Mouse (Mus musculus) layer of hippocampus, adult 9-10 months (tissue): Measurements from ENCODE around the gene Plscr1.

ENCODE experiments used
- DNase-seq: peaks from one replicate; pipeline ENCODE4 v3.0.0; 2022; ENCODE audit warnings: low spot score

Gene Plscr1

DNA sequence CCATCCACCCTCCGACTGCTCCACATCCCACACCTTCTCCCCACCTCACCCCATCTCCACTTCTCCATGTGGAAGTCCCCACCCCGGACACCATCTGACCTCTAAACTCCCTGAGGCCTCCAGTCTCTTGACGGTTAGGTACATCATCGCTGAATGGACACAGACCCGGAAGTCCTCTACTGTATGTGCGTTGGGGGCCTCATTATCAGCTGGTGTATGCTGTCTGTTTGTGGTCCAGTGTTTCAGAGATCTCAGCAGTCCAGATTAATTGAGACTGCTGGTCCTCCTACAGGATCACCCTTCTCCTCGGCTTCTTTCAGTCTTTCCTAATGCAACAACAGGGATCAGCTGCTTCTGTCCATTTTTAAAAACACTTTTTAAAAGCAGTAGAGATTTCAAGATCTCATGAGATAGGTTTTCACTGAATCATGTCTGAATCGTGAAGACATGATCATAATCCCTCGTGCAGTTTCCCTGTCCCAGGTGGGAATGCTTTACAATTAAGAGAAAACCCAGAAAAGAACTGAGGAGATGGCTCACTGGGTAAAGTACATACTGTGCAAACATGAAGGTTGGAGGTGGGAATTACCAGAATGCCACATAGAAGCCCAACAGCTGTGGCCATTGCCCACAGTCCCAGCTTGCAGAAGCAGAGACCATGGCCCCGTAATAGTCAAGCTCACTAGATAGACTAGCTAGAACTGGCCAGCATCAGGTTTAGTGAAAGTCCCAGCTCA, 4.2 kb downstream of the Plscr1 start:
- no peak for DNase-seq

DNA sequence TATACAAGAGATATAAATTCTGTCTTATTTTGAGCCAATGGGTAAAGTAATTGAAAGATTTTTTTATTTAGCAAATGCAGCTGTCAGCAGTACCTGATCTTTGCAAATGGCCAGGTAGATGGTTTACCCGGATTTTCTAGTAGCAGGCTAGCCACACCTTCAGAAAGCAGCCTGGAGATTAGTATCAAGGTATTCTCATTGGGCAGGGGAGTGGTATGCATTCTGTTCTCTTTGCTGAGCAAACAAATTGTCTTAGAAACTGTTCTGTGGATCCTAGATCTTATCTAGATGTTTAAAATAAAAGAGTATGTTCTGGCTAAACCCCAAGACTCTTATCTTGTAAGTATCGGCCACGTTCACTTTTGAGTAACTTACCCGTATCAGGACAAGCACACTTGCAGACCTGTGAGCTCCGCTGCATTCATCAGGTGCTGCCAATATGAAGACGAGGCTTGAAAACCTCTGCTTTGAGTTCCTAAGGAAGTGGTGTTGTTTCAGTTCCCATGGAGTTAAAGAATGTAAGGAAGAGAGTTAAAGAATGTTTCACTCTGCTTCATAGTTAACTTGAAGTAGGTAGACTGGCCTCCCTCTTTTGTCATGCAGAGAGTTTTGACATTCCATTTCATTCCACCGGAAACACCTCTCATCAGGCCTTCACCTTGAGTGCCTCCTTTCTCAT, 11.1 kb downstream of the Plscr1 start:
- DNase-seq: no peak

DNA sequence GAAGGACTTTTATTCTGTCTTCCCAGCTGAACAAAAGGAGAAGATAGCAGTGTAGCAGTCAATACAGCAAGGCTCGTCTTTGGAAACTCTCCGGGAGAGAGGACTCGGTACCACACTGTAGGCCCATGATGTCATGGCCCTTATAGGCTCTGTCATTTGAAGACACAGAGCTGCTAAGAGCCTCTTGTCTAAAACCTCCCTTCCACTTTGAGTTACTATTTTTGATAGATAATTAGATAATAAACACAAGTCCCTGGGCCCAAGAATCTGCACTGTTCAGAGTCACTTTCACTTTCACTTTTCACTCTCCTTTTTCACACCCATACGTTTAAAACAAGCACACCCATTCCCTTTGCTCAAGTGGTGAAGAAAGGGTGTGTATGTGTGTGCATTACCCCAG, 16.2 kb downstream of the Plscr1 start:
- DNase-seq: no peak

DNA sequence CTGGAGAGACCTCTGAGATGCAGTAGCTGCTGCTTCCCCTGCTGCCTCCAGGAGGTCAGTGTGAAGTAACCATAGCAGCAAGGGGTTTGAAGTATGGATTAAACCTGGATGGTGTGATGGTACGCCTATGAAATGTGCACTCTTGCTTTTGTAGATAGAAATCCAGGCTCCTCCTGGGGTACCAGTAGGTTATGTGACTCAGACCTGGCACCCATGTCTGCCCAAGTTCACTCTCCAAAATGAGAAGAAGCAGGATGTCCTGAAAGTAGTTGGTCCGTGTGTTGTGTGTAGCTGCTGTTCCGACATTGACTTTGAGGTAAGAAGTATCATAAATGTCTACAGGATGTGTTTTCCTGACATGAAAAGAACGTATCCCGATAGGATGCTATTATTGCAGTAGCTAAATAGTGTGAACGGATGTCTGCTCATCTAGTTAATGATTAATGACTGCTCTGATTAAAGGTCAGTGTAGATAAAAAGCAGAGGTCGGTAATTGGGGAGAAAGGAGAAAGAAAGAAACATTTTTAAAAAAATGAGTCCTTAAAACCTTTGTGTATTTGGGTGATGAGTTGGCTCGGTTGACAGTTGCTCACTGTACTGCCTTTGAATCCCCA, 17.1 kb downstream of the Plscr1 start:
- DNase-seq: no peak

DNA sequence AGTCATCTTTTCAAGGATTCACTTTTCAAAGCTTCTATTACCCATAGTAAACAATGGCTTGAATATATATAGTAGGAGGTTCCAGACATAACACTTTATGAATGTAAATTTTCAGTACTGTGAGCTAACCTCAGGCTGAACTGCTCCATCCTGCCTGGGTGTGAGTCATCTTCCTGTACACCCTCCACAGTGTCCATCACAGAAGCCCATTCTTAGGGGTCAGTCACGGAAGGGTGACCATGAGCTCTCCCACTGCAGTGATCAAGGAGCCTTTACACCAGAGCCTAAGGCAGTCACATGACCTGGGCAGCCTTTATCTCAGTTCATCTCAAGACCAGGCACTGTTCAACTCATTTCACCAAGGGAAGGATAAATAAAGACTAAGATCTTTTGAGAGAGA, 18.2 kb downstream of the Plscr1 start:
- no peak for DNase-seq

DNA sequence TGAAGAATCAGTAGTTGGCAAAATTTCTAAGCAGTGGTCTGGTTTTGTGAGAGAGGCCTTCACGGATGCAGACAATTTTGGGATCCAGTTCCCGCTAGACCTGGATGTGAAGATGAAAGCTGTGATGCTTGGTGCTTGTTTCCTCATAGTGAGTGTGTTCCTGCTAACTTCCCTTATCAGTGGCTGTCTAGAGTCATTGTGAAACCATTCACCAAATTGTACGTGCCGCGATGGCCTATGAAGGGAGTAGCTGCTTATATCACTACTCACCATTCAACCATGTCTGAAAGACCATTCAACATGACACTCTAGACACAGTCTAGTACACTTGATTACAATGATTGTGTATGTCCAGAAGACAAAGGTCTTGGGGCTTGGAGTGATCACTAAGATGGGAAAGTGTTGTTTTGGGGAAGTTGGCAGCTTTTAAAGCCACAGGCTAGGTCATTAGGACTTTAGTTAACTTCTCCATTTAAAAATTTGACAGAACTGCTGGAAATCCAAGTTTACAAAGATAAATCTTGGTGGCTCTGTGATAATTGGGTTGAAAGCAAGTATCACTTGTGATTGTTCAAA, 20.4 kb downstream of the Plscr1 start:
- no peak for DNase-seq

DNA sequence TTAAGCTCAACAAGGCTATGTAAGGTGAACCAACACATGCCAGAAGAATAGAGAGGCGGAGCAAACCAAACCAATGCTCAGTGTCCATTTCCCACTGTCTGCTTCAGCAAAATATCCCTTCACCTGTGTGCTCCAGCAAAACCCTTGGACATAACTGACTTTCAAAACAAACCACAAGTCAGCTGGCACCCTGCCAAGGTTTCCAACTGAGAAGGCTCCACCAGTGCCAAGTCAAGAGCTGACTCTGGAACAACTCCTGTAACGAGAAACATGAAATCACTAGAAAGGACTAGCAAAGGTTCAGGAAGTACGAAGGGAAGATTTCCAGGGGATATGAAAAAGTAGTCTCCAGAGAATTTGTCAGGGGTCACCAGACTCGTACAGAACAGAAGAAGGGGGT, 21.4 kb downstream of the Plscr1 start:
- no peak for DNase-seq

DNA sequence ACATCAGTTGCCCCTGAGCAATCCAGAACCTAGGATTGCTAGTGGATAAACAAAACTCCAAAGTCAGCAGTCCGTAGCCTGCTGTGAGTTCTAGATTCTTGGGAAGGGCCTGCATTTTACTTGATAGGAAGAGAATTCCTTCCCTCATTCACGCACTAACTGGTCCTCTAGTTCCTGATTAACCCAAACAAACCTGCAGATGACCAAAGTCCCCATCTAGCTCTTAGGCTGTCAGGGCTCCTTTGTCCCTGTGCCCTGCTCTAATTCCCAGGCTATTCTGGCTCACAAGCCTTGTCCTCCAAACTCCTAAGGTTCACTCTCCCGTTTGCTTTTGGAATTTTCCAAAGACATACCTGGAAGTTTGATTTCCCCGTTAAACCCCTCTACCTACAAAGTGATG, 23.1 kb downstream of the Plscr1 start:
- no peak for DNase-seq

DNA sequence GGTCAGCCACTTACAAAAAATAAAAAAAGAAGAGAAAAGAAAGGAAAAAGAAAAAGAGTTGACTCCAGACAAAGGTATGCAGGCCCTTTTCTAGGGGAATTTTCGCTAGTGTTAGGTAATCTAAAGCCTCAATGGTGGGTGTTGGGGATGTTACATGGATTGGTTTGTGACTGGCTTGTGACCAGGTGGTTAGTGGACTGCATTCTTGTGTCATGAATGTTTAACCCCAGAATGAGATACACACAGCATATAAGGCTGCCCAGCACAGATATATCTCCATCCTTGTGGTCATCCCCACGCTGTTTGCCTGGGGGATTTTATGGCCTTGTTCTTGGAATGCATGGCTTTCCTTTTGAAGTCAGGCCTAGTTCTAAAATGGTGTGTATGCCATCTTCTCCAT, 23.7 kb downstream of the Plscr1 start:
- no peak for DNase-seq

DNA sequence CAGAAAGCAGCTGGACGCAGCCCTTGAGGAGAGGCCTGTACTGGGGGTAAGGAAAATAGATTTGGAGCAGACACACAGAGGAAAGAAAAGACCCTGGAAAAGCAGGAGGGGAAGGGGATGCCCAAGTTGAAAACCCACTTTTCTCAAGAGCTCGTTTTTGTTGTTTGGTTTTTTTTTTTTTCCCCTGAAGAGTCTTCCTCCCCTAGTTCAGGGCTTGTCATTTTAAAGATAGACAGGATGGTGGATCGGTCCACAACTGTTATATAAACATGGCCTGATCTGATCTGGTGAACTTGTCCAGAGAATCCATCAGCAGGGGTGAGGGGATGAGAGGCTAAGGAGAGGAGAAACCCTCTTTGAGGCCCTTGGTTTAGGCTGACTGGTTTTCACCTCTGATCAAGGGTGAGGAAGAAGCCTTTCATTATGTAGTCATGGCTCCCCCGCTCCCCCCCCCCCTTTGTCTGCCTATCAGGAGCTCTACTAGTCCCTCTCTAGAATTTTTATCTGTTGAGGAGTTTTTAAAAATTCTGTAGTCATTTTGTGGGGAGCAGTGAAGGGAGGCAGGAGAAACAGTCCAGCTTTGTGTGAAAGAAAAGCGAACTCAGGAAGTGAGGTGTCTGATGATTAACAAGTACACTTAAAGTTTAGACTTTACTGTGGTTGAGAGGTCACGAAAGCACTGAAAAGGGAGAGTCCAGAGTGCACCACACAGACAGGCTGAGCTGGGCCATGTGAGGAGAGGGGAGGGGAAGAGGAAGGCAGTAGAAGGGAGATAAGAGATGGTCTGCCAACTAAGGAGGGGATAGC, 24.6 kb downstream of the Plscr1 start:
- no peak for DNase-seq

DNA sequence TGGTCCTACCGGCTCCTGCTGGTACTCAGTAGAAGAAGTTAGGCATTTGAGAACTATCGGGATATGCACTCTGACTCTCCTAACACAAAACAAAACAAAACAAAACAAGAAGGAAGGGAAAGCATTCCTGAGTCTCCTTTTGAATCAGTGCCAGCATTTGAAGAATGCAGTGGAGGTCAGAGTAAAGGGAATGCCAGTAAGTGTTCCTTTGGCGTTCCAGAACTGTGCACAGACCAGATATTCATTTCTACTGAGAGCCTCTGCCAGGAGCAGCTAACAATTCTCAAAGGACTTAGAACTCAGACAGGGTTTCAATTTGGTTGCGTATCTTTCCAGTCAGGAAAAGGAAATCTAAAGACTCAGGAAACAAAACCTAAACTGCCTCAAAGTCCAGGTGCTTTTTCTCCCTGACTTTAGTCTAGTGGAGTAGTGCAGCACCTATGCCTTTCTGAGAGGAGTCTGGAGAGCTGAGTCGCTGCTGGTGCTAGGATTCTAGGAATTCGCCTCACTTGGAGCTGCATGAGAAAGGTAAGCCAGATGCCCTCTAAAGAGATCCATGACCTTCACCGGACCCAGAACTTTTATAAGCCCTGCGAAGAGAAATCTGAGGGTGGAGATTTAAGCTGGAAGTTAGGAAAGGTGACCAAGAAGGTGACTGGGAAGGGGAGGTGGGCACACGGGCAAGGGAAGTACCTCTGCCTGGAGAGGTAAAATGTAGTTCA, 26.1 kb downstream of the Plscr1 start, which contains the start of gene Plscr2:
Gene Plscr2 (plus strand): TSS at position 117 of the 722 bp plus-strand sequence.
- DNase-seq: no peak

DNA sequence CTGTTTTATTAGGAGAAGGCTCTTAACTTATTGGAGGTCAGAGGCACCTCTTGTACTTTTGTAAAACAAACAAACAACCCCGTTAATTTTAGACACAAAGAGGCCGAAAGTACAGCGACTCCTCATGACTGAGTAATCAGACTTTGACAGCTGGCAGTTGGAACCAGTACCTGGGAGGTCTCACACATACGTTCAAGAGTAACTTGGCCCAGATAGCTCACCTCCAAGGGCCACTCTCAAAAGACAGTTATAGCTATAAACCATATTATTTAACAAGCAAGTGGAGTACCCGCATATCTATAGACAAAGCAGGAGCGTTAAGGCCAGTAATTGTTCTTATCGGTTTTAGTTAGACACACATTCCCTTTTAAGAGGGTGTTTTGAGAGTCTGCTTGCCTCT, 26.8 kb downstream of the Plscr1 start:
- no peak for DNase-seq

DNA sequence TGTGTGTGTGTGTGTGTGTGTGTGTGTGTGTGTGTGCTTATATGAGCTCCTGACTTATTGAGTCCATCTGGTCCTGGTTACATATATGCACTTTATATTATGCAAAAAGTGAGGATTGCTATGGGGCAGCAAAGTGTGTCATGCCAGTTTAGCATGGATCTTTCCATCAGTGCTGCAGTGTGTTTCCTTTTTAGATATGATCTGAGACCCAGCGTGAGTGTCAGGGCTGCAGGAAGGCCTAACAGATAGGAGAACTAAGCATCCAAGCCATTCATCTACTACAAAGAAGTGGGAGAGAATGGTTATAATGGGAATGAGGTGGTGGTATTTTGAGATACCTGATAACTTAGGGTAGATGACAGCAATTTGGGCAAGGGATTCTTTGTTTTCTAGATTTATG, 30.5 kb downstream of the Plscr1 start:
- DNase-seq: no peak

DNA sequence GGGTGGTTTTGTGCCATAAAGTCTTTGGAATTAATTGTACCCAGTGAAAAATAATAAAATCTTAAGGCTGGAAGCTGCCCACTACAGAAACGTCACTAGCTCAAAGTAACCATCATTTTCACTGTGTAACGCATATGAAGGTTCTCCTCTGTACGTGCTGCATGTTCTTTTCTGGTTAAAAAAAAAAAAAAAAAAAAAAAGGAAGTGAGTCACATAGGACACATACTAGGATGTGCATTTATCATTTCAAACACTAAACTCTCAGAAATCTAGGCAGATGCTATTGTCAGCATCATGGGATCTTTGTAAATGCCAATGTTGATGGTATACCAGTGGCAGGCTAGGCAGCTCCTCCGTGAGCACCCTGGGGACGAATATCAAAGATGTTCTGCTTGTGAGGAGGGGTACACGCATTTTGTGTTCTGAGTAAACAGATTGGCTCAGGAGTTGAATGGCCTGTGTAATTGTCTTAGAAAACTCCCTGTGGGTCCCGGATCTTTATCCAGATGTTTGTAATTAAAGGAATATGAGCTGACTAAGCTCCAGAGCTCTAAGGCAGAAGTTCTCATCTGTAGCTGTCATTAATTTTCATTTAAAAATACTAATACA, 33.1 kb downstream of the Plscr1 start:
- DNase-seq: no peak

DNA sequence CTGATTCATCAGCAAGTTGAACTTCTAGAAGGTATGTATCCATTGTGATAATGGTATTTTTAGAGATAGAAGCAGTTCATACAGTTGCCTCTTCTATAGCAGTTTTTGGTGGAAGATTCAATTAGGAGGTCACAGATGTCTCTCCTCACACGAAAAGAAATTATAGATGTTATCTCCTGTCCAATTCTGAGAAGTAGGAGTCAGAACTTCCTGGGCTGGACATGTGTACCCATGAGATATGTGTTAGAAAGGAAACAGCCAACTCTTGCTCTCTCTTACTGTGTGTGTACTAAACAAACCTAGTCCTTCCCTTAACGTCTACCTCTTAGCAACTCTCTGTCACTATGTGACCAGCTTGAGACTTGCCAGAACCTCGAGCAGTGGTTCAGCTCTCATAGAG, 40.1 kb downstream of the Plscr1 start:
- no peak for DNase-seq

DNA sequence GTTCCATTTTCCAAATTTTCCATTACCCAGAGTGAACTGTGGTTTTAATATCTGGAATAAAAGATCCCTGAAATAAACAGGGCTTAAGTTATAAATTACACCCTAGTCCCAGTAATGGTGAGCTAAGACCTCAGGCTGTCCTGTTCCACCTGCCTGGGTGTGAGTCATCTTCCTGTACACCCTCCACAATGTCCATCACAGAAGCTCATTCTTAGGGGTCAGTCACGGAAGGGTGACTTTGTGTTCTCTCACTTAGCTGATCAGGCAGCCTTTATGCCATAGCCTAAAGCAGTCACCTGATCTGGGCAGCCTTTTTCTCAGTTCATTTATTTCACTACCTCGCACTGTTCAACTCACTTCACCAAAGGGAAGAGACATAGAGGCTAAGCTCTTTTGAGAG, 42.6 kb downstream of the Plscr1 start:
- no peak for DNase-seq

DNA sequence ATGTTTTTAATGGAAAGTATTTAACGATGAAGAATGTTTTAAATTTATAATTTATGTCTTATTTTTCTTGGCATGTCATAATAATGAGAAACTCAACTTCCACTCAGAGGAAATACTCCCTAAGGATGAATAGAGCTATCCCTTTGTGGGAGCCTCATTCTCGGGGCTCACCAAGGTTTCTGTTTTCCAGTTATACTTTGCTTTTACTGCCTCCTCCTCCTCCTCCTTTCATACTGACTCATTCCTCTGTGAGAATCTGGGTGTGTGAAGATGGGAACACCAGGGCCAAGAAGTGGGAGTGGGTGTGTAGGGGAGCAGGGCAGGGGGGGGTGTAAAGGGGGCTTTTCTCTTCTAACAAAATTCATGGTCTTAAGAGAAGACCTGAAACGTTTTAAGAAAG, 43.4 kb downstream of the Plscr1 start:
- no peak for DNase-seq

DNA sequence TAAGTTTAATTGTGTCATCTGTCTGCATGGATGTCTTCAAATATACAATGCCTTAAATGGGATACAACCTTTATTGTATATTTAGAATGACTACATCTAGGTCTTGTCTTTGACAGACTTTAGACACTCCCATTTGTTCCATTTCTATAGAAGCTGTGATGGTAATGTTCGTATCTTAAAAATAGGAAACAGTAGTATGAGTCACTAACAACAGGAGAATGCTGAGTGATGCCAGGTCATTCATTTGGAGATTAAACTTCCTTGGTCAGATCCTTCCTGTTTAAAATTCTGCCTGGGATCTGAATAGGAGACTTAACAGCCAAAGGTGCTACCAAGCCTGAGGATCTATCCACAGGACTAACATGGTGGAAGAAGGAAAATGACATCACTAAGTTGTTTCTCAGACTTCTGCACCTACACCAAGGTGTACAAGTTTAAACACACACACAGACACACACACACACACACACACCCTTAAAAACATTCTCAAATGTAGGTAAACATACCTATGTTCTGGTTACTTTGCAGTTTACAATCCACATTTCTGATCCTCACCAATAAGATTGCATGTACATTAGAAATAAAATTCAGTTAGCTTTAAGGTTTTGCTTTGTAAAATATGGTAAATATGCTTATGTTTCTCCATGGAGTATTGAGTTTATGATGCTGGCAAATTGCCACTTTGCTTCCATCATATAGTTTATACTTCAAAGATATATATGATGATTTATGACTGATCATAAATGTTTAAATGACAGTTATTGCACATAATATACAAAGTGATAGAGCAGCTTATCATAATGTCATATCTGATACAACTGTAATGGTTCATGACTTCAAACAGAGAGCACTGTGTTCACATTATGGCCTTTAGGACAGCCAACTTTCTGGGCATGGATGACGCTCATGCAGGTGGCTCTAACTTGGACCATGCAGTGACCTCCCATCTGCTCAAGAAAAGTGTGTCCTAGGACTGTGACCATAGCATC, 44.3 kb downstream of the Plscr1 start:
- no peak for DNase-seq

DNA sequence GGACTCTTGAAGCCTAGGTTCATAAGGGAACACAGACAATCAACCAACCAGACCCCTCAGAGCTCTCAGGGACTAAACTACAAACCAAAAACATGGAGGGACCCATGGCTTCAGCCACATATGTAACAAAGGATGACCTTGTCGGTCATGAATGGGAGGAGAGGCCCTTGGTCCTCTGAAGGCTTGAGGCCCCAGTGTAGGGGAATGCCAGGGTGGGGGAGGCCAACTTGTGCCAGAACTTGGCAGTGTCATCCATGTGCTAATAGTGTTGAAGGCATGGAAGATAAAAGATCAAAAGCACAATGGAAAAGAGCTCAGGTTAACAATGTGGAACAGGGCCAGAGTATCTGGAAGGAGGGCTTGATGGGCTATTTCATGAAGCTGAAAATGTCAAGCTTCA, 48.7 kb downstream of the Plscr1 start:
- DNase-seq: no peak

DNA sequence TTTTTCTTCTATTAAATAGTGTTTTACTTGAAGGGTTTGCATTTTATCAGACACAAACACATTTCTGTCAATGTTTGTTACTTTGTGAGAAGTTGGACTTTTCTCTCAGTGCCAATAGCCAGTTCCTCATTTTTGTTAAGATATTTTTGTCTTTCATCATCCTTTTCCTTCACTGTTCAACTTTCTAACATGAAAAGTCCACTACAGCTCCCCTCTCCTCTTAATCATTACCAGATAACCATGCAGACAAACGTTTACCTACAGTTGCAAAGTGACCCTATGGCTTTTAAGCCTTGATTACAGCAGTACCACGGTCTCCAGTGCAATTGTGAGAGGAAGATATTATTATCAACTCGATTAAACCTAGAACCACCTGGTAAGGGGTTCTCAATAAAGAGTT, 51.7 kb downstream of the Plscr1 start:
- no peak for DNase-seq
